Mouse (Mus musculus) brain, embryonic 14.5 days (tissue): Measurements from ENCODE around the gene Kdm5a.

Source experiments
- CTCF ChIP-seq: fragments of 200-500 bp; IDR thresholded peaks from 2 replicates; pipeline ENCODE4 v1.5.1; 2012; ENCODE audit warnings: inconsistent platforms, mild to moderate bottlenecking, moderate library complexity, borderline replicate concordance; ENCODE audit not compliant: insufficient read depth, insufficient read length; ENCODE audit errors: extremely low read depth
- POLR2A ChIP-seq: fragments of 200-500 bp; IDR thresholded peaks from 2 replicates; pipeline ENCODE4 v1.6.1; 2012; ENCODE audit warnings: mild to moderate bottlenecking, inconsistent platforms, borderline replicate concordance; ENCODE audit not compliant: poor library complexity, insufficient read depth, insufficient read length, severe bottlenecking; ENCODE audit errors: extremely low read depth

DNA sequence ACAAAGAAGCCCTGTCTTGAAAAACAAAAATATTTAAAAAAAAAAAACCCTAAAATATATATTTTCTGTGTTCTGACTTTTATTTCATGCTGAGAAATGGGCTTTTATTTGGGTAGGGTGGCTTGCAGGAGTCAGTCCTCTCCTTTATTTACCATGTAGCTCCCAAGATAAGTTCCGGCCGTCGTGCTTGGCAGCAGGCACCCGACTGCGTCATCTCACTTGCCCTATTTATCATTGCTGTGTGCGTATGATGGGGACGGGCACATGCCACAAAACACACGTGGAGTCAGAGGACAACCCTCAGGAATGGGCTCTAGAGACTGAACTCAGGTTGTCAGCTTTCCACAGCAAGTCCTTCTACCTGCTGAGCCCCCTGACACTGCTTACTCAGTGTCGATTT, 44.8 kb upstream of the Kdm5a start:
- TF ChIP-seq POLR2A = no peak
- TF ChIP-seq CTCF = no peak
